ENCODE assay signal across 27 mouse cellular contexts in the genomic region with DNA sequence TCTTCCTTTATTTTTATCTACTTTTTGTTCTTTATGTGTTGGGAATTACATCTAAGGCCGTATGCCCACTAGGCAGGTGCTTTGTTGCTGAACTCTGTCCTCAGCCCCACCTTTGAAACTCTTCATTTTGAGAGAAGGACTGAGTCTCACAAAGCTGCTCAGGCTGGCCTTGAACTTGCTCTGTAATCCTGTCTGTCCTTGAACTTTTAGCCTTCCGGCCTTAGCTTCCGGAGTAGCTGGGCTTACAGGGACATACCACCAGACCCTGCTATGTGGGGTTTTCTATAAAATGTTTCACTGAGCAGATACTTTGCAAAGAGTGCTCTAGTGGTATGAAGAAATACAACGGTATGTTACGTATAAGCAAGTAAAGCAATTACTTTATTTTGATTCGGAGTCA.
"Had no signal": no experiment of that assay in that cellular context is flagged by ENCODE, and none has a peak within 500 bp of the region (broad histone marks: within the 10 kb centered on the region; RNA-seq: fewer than 3 reads in every experiment).

No protein-coding gene starts in this region.

- H3K4me3 ChIP-seq: heart, embryonic 13.5 days; heart, embryonic 15.5 days; hindbrain, embryonic 10.5 days; hindbrain, embryonic 12.5 days; hindbrain, embryonic 15.5 days; kidney, embryonic 15.5 days; limb, embryonic 13.5 days; limb, embryonic 15.5 days; liver, embryonic 13.5 days; liver, embryonic 15.5 days had no signal

- DNase-seq: gastrocnemius, postnatal 14 days; gastrocnemius, postnatal 36 days; heart, adult 18-20 months; heart, postnatal 14 days; heart, postnatal 36 days; kidney, adult 11 months; kidney, adult 2 months; kidney, adult 9 months; kidney, postnatal 14 days; kidney, postnatal 36 days; layer of hippocampus, adult 9-11 months; layer of hippocampus, postnatal 36 days; left cerebral cortex, postnatal 4 days; liver, embryonic 13.5 days had no signal

- H3K4me2 ChIP-seq: heart, embryonic 11.5 days; heart, embryonic 13.5 days; heart, embryonic 15.5 days; hindbrain, embryonic 12.5 days; hindbrain, embryonic 15.5 days; kidney, embryonic 15.5 days; limb, embryonic 13.5 days; limb, embryonic 15.5 days; liver, embryonic 13.5 days; liver, embryonic 15.5 days had no signal

- ATAC-seq: hindbrain, postnatal 0 days; intestine, embryonic 16.5 days had no signal

- H3K4me1 ChIP-seq: hindbrain, embryonic 10.5 days; hindbrain, embryonic 12.5 days; hindbrain, embryonic 15.5 days; liver, embryonic 13.5 days; liver, embryonic 15.5 days had no signal

- H3K9me3 ChIP-seq: heart, embryonic 13.5 days; heart, embryonic 15.5 days; hindbrain, embryonic 10.5 days; hindbrain, embryonic 12.5 days; hindbrain, embryonic 15.5 days; kidney, embryonic 15.5 days; limb, embryonic 13.5 days; limb, embryonic 15.5 days; liver, embryonic 13.5 days; liver, embryonic 15.5 days had no signal

- H3K36me3 ChIP-seq: heart, embryonic 13.5 days; heart, embryonic 15.5 days; hindbrain, embryonic 10.5 days; hindbrain, embryonic 12.5 days; hindbrain, embryonic 15.5 days; kidney, embryonic 15.5 days; limb, embryonic 13.5 days; limb, embryonic 15.5 days; liver, embryonic 13.5 days; liver, embryonic 15.5 days had no signal

- H3K27me3 ChIP-seq: heart, embryonic 13.5 days; heart, embryonic 15.5 days; hindbrain, embryonic 12.5 days; hindbrain, embryonic 15.5 days; kidney, embryonic 15.5 days; limb, embryonic 13.5 days; limb, embryonic 15.5 days; liver, embryonic 13.5 days; liver, embryonic 15.5 days had no signal

- H3K27ac ChIP-seq: heart, embryonic 13.5 days; heart, embryonic 15.5 days; hindbrain, embryonic 10.5 days; hindbrain, embryonic 12.5 days; hindbrain, embryonic 15.5 days; hindbrain, postnatal 0 days; kidney, embryonic 15.5 days; kidney, postnatal 0 days; limb, embryonic 13.5 days; limb, embryonic 15.5 days; liver, embryonic 13.5 days; liver, embryonic 15.5 days had no signal

- H3K9ac ChIP-seq: heart, embryonic 13.5 days; heart, embryonic 15.5 days; hindbrain, embryonic 12.5 days; hindbrain, embryonic 15.5 days; kidney, embryonic 15.5 days; limb, embryonic 13.5 days; limb, embryonic 15.5 days; liver, embryonic 13.5 days; liver, embryonic 15.5 days had no signal
